Mouse (Mus musculus): ENCODE measurements around the gene Ndufs2. TPM values are rescaled to one million over a fixed set of nuclear protein-coding genes. Genes with fewer than 3 reads are reported as not detected.
"Not testable (repeated sequence)": the region's sequence is repeated elsewhere in the genome, so short reads cannot be mapped to it uniquely, and the experiment has no call there.

The Ndufs2 gene
- total RNA-seq, 1 experiment from 2014 or later, result 334 TPM

GRCm38 (mm10) chr1:171257781-171258180 is 6.6 kb upstream of the Ndufs2 start:
- no peak for ATAC-seq (replicated peaks; ENCODE audit: low read depth, poor library complexity, severe bottlenecking)

- ATAC-seq (replicated peaks; ENCODE audit: low read depth, poor library complexity, severe bottlenecking), result peak; percentile 60; the same call in 1 of the 2 replicates
Observed at GRCm38 (mm10) chr1:171256937-171257548, 5.9 kb upstream of the Ndufs2 start.

- no peak for ATAC-seq (replicated peaks; ENCODE audit: low read depth, poor library complexity, severe bottlenecking)
Observed at GRCm38 (mm10) chr1:171256095-171256818, 5.1 kb upstream of the Ndufs2 start.

- no peak for ATAC-seq (replicated peaks; ENCODE audit: low read depth, poor library complexity, severe bottlenecking)
Observed at GRCm38 (mm10) chr1:171252415-171252814, 1.2 kb upstream of the Ndufs2 start.

DNA sequence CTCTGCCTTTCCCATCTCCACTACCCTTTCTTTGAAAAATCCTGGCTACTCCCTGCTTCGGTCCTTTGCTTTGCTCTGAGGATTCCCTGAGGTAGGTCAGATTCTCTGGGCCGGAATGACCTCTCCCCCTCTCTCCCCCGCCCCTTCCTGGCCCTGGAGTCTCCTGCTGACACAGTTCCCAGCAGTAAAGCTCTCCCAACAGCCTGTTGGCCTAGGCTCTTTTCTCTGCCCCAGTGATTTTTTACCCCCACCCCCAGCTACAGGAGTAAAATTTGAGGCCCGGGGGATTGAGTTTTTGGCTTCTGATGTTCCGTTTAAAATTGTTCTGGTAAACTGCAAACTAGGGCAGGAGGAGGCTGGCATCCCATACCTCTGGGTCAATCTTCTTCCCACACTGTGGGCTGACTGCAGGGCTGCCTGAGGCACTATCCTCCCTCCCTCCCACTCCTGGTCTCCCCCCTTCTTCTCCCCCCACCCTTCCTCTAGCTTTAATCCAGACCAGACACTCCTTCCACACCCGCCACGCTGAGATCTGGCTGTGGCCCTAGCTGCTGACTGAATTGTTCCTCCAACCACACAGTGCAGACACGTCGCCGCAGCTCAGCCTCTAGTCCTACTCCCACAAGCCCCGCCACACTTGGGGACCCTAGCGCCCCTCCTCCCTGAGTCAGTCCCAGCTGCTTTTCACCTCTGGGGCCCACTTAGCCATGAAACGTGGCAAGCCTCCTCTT is 571 bp upstream of the Ndufs2 start:
- no peak for ATAC-seq (replicated peaks; ENCODE audit: low read depth, poor library complexity, severe bottlenecking)

DNA sequence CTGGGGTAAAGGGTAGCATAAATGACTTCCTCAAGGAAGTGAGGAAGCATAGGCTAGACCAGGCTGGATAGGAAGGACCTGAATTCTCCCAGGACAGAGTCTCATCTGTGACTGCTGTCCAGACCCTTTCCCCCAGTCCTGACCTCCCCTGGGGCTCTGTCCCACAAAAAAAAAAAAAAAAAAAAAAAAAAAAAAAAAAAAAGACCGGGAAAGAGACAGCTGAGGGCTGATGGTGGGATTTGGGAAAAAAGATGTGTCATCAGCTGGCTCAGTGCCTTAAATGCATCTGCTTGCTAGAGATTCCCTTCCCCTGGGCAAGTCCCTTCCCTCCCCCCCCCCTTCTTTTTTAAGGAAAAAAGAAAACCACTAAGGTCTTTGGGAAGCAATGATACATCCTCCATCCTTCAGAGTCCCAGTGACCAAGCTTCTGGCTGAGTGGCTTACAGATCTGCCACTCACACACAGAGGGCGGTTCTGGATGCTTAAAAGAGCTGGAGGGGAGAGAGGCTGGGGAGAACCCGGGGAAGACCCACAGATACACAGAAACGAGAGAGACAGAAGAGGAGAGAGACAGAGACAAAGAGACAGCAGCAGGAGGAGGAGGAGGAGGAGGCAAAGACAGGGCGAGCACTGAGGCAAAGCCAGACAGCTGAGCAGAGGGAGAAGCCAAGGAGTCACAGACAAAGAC is 1.1 kb downstream of the Ndufs2 start, which contains the start of gene Adamts4:
Gene Adamts4 (plus strand): TSS at position 509 of the 688 bp plus-strand sequence.
- ATAC-seq (replicated peaks; ENCODE audit: low read depth, poor library complexity, severe bottlenecking), result no peak

GRCm38 (mm10) chr1:171248386-171249226 is 2.6 kb downstream of the Ndufs2 start:
- ATAC-seq (replicated peaks; ENCODE audit: low read depth, poor library complexity, severe bottlenecking), result no peak

DNA sequence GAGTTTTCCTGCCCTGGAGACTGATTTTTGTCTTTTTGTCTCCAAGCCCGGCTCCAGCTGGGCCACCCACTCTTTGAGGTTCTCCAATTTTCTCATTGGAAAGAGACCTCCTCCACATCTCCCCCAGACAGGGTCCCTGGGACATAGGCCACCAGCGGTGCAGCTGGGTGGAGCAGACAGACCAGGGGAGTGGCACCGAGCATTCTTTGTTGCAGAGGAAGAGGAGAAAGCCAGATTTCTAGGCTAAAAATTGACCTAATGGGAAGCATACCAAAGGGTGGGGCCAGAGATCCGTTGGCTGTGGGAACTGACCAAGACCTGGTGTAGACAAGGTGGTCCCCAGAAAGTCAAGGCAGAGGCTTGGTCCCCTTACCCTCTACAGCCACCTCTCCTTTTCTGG is 3.3 kb downstream of the Ndufs2 start:
- ATAC-seq (replicated peaks; ENCODE audit: low read depth, poor library complexity, severe bottlenecking), result no peak

GRCm38 (mm10) chr1:171247453-171247841 is 3.7 kb downstream of the Ndufs2 start:
- ATAC-seq (replicated peaks; ENCODE audit: low read depth, poor library complexity, severe bottlenecking), result peak; percentile 16

GRCm38 (mm10) chr1:171246709-171247452 is 4.3 kb downstream of the Ndufs2 start:
- peak; percentile 97 for ATAC-seq (replicated peaks; ENCODE audit: low read depth, poor library complexity, severe bottlenecking)

DNA sequence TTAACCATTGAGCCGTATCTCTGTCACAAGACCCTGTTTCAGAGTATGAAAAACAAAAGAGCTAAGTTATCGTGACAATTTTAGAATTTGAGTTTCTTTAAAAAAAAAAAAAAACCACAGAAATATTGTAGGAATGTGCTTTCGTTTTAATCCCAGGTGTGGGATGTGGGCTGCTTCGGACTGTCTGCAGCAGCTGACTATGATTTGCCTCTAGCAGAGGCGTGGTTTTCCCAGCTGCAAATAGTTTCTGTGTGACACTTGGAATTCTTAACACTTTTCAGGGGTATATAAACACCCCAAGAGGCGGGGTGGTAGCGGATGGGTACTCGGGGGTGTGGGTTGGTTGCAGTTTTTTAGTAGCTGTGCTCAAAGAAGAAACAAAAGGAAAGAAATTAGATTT is 5.8 kb downstream of the Ndufs2 start:
- ATAC-seq (replicated peaks; ENCODE audit: low read depth, poor library complexity, severe bottlenecking), result no peak

- ATAC-seq (replicated peaks; ENCODE audit: low read depth, poor library complexity, severe bottlenecking), result not testable (repeated sequence)
Observed at GRCm38 (mm10) chr1:171241952-171242351, 9.2 kb downstream of the Ndufs2 start.

DNA sequence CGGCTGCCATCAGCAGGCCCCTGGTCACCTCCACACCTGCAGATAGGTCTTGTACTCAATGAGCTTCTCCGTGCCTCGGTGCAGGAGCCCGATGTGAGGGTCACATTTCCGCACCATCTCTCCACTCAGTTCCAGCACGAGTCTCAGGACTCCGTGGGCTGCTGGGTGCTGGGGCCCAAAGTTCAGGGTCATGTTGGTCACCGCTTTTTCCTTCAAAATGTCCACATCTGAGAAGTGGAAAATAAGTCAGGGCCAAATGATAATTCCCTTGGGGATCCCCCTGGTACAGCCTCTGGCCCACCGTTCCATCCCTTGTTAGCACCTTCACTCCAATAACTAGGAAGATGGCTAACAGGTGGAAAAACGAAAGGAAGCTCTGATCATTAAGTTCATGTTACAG is 10.3 kb downstream of the Ndufs2 start:
- ATAC-seq (replicated peaks; ENCODE audit: low read depth, poor library complexity, severe bottlenecking), result no peak

DNA sequence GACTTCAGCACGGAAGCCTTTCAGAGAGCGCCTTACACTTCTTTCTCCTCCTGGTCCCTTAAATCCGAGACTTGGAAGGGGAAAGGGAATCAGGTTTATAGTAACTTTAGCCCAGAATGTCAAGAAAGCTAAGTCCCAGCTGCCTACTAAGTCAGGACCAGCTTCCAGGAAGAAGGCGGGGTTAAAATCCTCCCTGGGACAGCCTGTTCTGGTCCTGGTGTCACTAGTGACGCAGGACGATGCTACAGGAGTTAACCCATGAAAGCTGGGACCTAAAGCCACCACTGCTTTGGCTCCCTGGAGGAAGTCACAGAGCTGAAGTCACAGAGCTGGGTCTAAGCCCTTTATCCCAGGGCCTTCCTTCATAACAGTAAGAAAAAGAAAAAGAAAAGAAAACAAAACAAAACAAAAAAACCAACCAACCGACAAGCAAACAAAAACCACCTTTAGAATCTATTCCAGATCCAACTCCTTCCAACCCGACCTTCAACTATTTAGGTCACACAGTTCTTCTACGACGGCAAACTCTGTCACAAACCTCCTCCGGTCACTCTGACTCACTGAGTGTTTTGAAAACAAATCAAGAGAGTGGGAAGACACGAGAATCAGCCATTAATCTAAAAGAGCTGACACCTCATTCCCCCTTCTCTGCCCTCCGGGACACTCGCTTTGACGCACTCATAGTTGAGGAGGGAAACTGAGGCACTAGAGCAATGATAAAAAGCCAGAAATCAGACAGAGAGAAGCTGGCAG is 11.0 kb downstream of the Ndufs2 start:
- no peak for ATAC-seq (replicated peaks; ENCODE audit: low read depth, poor library complexity, severe bottlenecking)

- ATAC-seq (replicated peaks; ENCODE audit: low read depth, poor library complexity, severe bottlenecking), result peak; percentile 73
Observed at GRCm38 (mm10) chr1:171238463-171238862, 12.7 kb downstream of the Ndufs2 start.

- no peak for ATAC-seq (replicated peaks; ENCODE audit: low read depth, poor library complexity, severe bottlenecking)
Observed at GRCm38 (mm10) chr1:171237438-171237837, 13.8 kb downstream of the Ndufs2 start.

DNA sequence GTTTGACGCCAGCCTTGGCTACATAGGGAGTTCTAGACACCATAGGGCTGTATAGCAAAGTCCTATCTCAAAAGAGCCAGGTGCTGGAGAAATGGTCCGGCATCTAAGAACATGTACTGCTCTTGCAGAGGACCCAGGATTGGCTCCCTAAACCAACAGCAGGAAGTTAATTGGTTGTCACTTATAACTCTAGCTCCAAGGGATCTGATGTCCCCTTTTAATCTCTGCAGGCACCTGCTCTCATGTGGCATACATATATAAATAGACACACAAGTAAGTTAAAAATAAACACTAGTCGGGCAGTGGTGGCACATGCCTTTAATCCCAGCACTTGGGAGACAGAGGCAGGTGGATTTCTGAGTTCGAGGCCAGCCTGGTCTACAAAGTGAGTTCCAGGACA is 15.4 kb downstream of the Ndufs2 start:
- no peak for ATAC-seq (replicated peaks; ENCODE audit: low read depth, poor library complexity, severe bottlenecking)

DNA sequence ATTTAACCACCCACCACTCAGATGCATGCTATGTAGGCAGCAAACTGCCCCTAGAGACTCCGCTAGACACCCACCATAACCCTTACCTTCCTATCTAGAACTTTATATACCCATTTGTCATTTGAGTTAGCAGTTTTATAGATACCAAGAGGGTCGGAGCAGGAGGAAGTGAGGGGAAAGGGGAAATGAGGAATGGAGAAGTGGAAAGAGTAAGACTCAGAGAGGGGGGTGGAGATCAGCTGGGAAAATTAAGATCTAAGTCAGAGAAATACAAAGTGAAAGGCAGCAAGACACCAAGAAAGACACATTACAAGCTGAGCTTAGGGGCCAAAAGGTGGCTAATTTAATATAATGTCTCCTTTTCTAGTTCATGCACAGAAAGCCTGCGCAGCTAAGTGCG is 16.6 kb downstream of the Ndufs2 start:
- peak; percentile 22 for ATAC-seq (replicated peaks; ENCODE audit: low read depth, poor library complexity, severe bottlenecking)

Data from common myeloid progenitor, adult 5-6 weeks (primary cell).